Mouse (Mus musculus): Measurements from ENCODE around the gene Nudt3. TPM values are rescaled to one million over a fixed set of nuclear protein-coding genes. Genes with fewer than 3 reads are reported as not detected.

Gene Nudt3
- polyA plus RNA-seq, 1 experiment, result 59.8 TPM

DNA sequence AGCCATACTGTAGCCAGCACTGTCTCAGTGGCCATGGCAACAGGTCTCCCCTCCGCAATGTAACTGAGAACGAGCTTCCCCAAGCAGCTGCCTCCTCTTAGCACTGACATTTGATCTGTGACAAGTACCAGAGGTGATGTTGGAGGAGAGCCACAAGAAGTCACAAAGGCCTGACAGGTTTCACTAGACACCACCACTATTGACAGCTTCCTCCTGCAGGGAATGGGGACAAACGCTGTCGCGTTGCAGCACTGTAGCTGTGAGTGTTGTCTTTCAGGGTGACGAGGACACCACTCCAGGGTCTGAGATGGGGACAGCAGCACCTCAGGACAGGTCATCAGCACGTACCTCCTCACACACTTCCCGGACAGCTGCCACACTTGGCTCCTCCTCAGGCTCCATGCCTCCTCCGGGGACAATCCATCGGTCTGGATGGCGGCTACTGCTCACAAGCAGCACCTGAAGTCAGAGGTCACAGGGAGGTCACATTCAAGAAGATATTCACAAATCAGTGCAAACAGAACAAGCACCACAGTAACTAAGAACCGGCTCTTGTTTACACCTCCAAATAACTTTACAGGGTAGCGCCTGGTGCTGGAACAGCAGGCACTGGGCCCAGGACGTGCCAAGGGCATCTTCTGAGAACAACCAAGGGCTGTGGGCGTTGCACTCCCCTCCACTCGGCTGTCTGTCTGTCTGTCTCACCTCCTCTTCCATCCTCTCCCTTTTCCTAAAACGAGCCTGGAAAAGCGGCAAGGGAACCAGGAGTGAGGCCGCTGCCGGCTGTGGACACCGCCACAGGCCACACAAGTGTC, 26.7 kb downstream of the Nudt3 start:
- peaks cover 1% of the 10 kb centered on the region; the same call in 1 of the 2 replicates for H3K36me3 ChIP-seq (ENCODE audit: control insufficient read depth, insufficient read depth, low read length)
- no peaks in the 10 kb centered on the region for H3K27me3 ChIP-seq (ENCODE audit: control insufficient read depth, insufficient read depth, low read length)
- no peak for TF ChIP-seq POLR2A (IDR thresholded peaks at IDR 0.05; ENCODE audit: control insufficient read depth, low read depth, low read length)
- H3K27ac ChIP-seq (ENCODE audit: control insufficient read depth, insufficient read depth, low read depth, low read length), result peak overlapping the region; percentile 10; the same call in 1 of the 2 replicates
- H3K4me1 ChIP-seq (ENCODE audit: control insufficient read depth, insufficient read depth, low read length), result no peaks in the 10 kb centered on the region
- H3K4me3 ChIP-seq (ENCODE audit: control insufficient read depth, low read depth, low read length), result no peak overlapping the region

DNA sequence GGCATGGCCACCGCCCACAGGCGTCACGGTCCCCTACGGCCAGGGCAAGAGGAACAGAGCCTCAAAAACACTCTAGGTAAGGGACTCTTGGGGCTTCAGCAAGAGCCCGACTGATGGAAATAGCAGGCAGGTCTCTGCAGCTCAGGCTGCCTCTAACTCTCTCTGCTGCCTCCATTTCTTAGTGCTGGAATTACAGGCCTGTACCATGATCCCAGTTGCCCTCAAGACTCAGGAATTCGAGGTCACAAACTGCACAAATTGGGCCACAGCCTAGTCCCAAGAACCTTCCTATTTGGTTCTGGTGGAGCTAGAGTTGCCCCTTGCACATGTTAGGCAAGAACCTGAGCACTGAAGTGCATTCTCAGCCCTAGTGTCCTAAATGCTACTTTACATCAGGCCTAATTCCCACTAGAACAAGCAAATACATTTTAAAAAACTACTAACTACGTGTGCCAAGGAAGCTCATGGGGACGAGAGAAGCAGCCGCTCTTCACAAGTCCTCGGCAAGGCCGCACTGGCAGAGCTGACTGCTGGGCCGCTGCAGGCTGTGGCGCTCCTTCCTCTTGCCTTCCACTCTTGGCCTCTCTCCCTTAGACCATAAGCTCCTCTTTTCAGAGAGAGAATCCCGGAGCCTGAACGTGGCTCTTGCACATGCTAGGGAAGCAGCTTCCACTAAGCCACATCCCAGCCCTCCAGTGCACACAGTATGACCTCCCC, 27.5 kb downstream of the Nudt3 start:
- Histone ChIP-seq H3K4me3 (ENCODE audit: control insufficient read depth, low read depth, low read length) (no peak overlapping the region), H3K36me3 (ENCODE audit: control insufficient read depth, insufficient read depth, low read length) (peaks cover 1% of the 10 kb centered on the region), H3K27ac (ENCODE audit: control insufficient read depth, insufficient read depth, low read depth, low read length) (peak overlapping the region; percentile 10; the same call in 1 of the 2 replicates), H3K4me1 (ENCODE audit: control insufficient read depth, insufficient read depth, low read length) (no peaks in the 10 kb centered on the region), H3K27me3 (ENCODE audit: control insufficient read depth, insufficient read depth, low read length) (no peaks in the 10 kb centered on the region)
- no peak for TF ChIP-seq CTCF (IDR thresholded peaks at IDR 0.05; ENCODE audit: control insufficient read depth, insufficient read depth, insufficient replicate concordance, low read depth, low read length)
- TF ChIP-seq POLR2A (IDR thresholded peaks at IDR 0.05; ENCODE audit: control insufficient read depth, low read depth, low read length), result no peak

GRCm38 (mm10) chr17:27592565-27592910, 30.8 kb downstream of the Nudt3 start:
- H3K27ac ChIP-seq (ENCODE audit: control insufficient read depth, insufficient read depth, low read depth, low read length), result no peak overlapping the region
- H3K4me3 ChIP-seq (ENCODE audit: control insufficient read depth, low read depth, low read length), result no peak overlapping the region
- TF ChIP-seq CTCF (IDR thresholded peaks at IDR 0.05; ENCODE audit: control insufficient read depth, insufficient read depth, insufficient replicate concordance, low read depth, low read length), result no peak
- no peak for TF ChIP-seq POLR2A (IDR thresholded peaks at IDR 0.05; ENCODE audit: control insufficient read depth, low read depth, low read length)
- peaks cover 2% of the 10 kb centered on the region; the same call in 1 of the 2 replicates for H3K4me1 ChIP-seq (ENCODE audit: control insufficient read depth, insufficient read depth, low read length)
- no peaks in the 10 kb centered on the region for H3K27me3 ChIP-seq (ENCODE audit: control insufficient read depth, insufficient read depth, low read length)
- peaks cover 1% of the 10 kb centered on the region for H3K36me3 ChIP-seq (ENCODE audit: control insufficient read depth, insufficient read depth, low read length)

DNA sequence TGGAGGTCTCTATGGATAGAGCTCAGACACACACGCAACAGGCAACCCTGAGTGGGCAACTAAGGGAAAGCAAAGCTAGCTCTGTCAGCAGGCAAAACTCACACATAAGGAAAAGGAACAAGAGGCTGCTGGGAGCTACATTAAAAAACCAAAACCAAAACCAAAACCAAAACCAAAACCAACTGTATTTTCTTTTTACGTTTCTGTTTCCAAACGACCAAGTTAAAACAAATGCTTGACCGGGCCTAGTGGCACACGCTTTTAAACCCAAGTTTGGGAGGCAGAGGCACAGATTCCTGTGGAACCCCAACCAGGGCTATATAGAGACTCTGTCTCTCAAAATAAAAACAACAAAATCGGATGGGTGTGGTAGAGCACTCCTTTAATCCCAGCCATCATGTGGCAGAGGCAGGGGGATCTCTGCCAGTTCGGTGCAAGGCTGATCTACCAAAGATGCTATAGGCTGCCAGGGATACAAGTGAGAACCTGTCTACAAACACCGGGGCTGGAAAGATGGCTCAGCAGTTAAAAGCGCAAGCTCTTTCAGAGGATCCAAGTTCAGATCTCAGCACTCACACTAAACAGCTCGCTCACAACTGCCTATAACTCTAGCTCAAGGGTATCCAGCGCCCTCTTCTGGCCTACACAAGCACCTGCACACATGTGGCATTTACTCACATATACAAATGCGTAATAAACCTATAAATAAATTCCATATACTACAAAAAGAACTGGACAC, 31.3 kb downstream of the Nudt3 start:
- peaks cover 3% of the 10 kb centered on the region for H3K4me1 ChIP-seq (ENCODE audit: control insufficient read depth, insufficient read depth, low read length)
- H3K4me3 ChIP-seq (ENCODE audit: control insufficient read depth, low read depth, low read length), result no peak overlapping the region
- TF ChIP-seq POLR2A (IDR thresholded peaks at IDR 0.05; ENCODE audit: control insufficient read depth, low read depth, low read length), result no peak
- no peak for TF ChIP-seq CTCF (IDR thresholded peaks at IDR 0.05; ENCODE audit: control insufficient read depth, insufficient read depth, insufficient replicate concordance, low read depth, low read length)
- no peak overlapping the region for H3K27ac ChIP-seq (ENCODE audit: control insufficient read depth, insufficient read depth, low read depth, low read length)
- H3K36me3 ChIP-seq (ENCODE audit: control insufficient read depth, insufficient read depth, low read length), result peaks cover 1% of the 10 kb centered on the region
- no peaks in the 10 kb centered on the region for H3K27me3 ChIP-seq (ENCODE audit: control insufficient read depth, insufficient read depth, low read length)

DNA sequence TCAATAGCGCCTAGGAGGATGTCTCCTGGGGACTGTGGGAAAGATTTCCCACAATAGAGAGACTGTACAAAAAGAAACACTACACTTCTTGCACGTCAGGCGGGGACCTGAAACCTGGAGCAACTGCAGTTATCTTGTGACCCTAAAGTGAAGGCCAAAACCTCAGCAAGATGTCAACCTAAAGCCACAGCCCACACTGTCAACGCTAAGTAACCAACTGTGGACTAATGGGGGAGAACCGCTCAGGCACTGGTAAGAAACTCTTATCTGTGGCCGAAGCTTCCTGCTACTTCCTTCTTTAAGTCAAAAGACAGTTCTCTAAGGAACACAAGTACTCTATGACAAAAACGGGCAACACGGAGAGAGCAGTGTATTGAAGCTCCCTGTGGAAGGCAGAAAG, 35.1 kb downstream of the Nudt3 start:
- Histone ChIP-seq H3K27ac (ENCODE audit: control insufficient read depth, insufficient read depth, low read depth, low read length) (no peak overlapping the region), H3K4me3 (ENCODE audit: control insufficient read depth, low read depth, low read length) (no peak overlapping the region), H3K27me3 (ENCODE audit: control insufficient read depth, insufficient read depth, low read length) (no peaks in the 10 kb centered on the region), H3K4me1 (ENCODE audit: control insufficient read depth, insufficient read depth, low read length) (peaks cover 4% of the 10 kb centered on the region), H3K36me3 (ENCODE audit: control insufficient read depth, insufficient read depth, low read length) (no peaks in the 10 kb centered on the region; the same call in none of the 2 replicates)
- no peak for TF ChIP-seq POLR2A (IDR thresholded peaks at IDR 0.05; ENCODE audit: control insufficient read depth, low read depth, low read length)
- TF ChIP-seq CTCF (IDR thresholded peaks at IDR 0.05; ENCODE audit: control insufficient read depth, insufficient read depth, insufficient replicate concordance, low read depth, low read length), result no peak

DNA sequence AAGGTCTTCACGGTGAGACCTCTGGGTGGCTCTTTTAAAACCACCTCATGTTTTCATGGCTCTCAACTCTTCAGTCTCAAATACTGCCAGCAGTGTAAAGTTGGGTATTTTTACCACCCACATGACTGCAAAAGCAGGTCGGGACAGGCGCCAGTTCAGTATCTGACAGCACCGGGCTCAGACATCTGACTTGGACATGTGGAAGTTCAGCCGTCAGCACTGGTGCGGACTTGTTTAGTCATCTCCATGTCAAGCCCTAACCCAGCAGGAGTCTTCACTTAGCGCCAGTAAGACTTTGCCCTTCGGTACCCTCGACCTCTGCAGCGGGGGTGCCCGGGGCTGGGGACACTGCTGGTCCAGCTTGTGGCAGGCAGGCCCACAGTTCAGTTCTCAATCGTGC, 36.0 kb downstream of the Nudt3 start:
- Histone ChIP-seq H3K4me3 (ENCODE audit: control insufficient read depth, low read depth, low read length) (no peak overlapping the region), H3K27ac (ENCODE audit: control insufficient read depth, insufficient read depth, low read depth, low read length) (no peak overlapping the region), H3K27me3 (ENCODE audit: control insufficient read depth, insufficient read depth, low read length) (no peaks in the 10 kb centered on the region), H3K4me1 (ENCODE audit: control insufficient read depth, insufficient read depth, low read length) (peaks cover 4% of the 10 kb centered on the region), H3K36me3 (ENCODE audit: control insufficient read depth, insufficient read depth, low read length) (no peaks in the 10 kb centered on the region; the same call in 1 of the 2 replicates)
- TF ChIP-seq POLR2A (IDR thresholded peaks at IDR 0.05; ENCODE audit: control insufficient read depth, low read depth, low read length) (no peak), CTCF (IDR thresholded peaks at IDR 0.05; ENCODE audit: control insufficient read depth, insufficient read depth, insufficient replicate concordance, low read depth, low read length) (no peak)

DNA sequence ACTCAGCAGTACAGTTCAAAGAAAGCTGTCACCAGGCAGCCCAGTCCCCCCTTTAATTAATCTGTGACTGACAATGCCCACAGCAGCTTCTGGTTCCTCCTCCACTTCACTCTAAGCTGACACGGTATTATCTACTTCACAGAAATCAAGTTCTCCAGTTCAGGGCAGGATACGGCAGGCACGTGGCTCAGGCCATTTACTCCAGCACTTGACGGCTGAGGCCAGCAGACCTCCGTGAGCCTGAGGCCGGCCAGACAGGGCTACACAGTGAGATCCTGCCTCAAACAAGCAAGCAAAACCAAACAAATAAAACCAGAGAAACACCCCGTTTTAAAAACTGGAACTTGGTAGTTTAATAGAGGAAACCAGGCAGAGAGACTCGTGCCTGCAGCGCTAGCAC, 36.6 kb downstream of the Nudt3 start:
- Histone ChIP-seq H3K4me1 (ENCODE audit: control insufficient read depth, insufficient read depth, low read length) (peaks cover 4% of the 10 kb centered on the region), H3K27ac (ENCODE audit: control insufficient read depth, insufficient read depth, low read depth, low read length) (no peak overlapping the region), H3K27me3 (ENCODE audit: control insufficient read depth, insufficient read depth, low read length) (no peaks in the 10 kb centered on the region), H3K4me3 (ENCODE audit: control insufficient read depth, low read depth, low read length) (no peak overlapping the region), H3K36me3 (ENCODE audit: control insufficient read depth, insufficient read depth, low read length) (no peaks in the 10 kb centered on the region; the same call in 1 of the 2 replicates)
- TF ChIP-seq CTCF (IDR thresholded peaks at IDR 0.05; ENCODE audit: control insufficient read depth, insufficient read depth, insufficient replicate concordance, low read depth, low read length) (no peak), POLR2A (IDR thresholded peaks at IDR 0.05; ENCODE audit: control insufficient read depth, low read depth, low read length) (no peak)
